Mouse (Mus musculus) lung, postnatal 0 days (tissue): ENCODE data around the gene Acat2.

Experiments
- CTCF ChIP-seq: IDR thresholded peaks from 2 replicates; pipeline ENCODE4 v1.5.1; 2016; ENCODE audit warnings: antibody characterized with exemption, mild to moderate bottlenecking
- EP300 ChIP-seq: IDR thresholded peaks from 2 replicates; pipeline ENCODE4 v1.6.1; 2016; ENCODE audit warnings: antibody characterized with exemption, mild to moderate bottlenecking, control low read depth

- TF ChIP-seq CTCF (no peak), EP300 (no peak)
Observed at GRCm38 (mm10) chr17:12963476-12963875, 2.9 kb upstream of the Acat2 start.
